Mouse (Mus musculus) kidney, embryonic 16.5 days (tissue): ENCODE measurements around the gene Erf. TPM values are rescaled to one million over a fixed set of nuclear protein-coding genes. Genes with fewer than 3 reads are reported as not detected.

ENCODE experiments used
- ATAC-seq: fragments of 200-750 bp; cut with Nextera tagmentation; 2 replicates; pipeline ENCODE4 v1.8.0; 2017; ENCODE audit warnings: moderate TSS enrichment; ENCODE audit not compliant: low FRiP score, low TSS enrichment
- H3K27ac ChIP-seq: fragments of 300-500 bp; sonication (generic); 2 replicates; pipeline ENCODE4 v1.5.1; 2014; ENCODE audit warnings: low read length
- H3K27me3 ChIP-seq: fragments of 300-500 bp; sonication (generic); 2 replicates; pipeline ENCODE4 v1.6.1; 2014; ENCODE audit warnings: low read length, control low read depth, mixed read lengths; ENCODE audit not compliant: insufficient read depth
- H3K36me3 ChIP-seq: fragments of 300-500 bp; sonication (generic); 2 replicates; pipeline ENCODE4 v1.6.1; 2014; ENCODE audit warnings: low read length, control low read depth, mixed read lengths; ENCODE audit not compliant: insufficient read depth
- H3K4me1 ChIP-seq: fragments of 300-500 bp; sonication (generic); 2 replicates; pipeline ENCODE4 v1.6.1; 2014; ENCODE audit warnings: low read length, control low read depth, mixed read lengths; ENCODE audit not compliant: insufficient read depth
- H3K4me2 ChIP-seq: fragments of 300-500 bp; sonication (generic); replicated peaks from 2 replicates; pipeline ENCODE4 v1.6.1; 2014; ENCODE audit warnings: low read depth, low read length
- H3K4me3 ChIP-seq: fragments of 300-500 bp; sonication (generic); 2 replicates; pipeline ENCODE4 v1.5.1; 2014; ENCODE audit warnings: mild to moderate bottlenecking, low read length
- H3K9ac ChIP-seq: fragments of 300-500 bp; sonication (generic); replicated peaks from 2 replicates; pipeline ENCODE4 v1.6.1; 2014; ENCODE audit warnings: low read length
- H3K9me3 ChIP-seq: fragments of 300-500 bp; sonication (generic); 2 replicates; pipeline ENCODE4 v1.6.1; 2016; ENCODE audit warnings: low read length, control low read depth
- WGBS: fragments of 180-500 bp; shearing (Covaris S2); extraction: QIAGEN DNeasy Blood & Tissue Kit; methylation state at CpG from one replicate; pipeline ENCODE4 v1.1.7; 2014; 5-methylcytosine and 5-hydroxymethylcytosine counted together
- polyA plus RNA-seq: library from polyadenylated mRNA; unstranded; fragments of >200 nt; fragmentation: Nextera tagmentation; extraction: Ambion mirVana; gene quantifications from 2 replicates; pipeline ENCODE4 v1.2.1, GENCODE M21; 2015

The Erf gene
- polyA plus RNA-seq, 1 experiment from 2014 or later, result 15.2 TPM

DNA sequence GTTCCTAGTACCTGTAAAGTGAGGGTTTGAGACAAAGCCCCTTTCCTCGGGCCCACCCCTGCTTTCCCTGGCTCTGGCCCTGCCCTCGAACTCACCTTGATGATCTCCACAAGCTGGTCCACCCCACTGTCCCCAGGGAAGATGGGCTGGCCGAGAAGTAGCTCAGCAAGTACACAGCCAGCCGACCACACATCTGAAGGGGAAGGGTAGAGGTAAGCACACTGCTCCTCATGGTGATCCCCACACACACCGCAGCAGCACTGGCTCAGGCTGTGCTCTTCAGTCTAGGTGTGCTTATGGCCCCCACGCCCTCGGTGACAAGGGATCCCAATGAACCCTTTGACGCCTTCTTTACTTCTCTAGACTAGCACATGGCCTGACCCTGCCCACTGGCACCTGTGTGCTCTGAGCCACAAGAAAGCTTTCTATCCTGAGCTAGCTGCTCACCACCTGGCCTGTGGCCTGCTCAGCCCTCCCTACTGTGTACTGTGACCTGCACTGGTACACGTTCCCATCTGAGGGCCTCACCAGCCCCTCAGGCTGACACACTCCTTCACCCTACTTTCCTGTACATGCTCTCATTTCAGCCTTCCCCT, 19.8 kb downstream of the Erf start:
- Histone ChIP-seq H3K9ac (no peak overlapping the region), H3K27ac (no peak overlapping the region), H3K4me1 (peaks cover 6% of the 10 kb centered on the region; the same call in 1 of the 2 replicates), H3K27me3 (no peaks in the 10 kb centered on the region), H3K36me3 (peaks cover 76% of the 10 kb centered on the region), H3K4me3 (no peak overlapping the region), H3K9me3 (no peaks in the 10 kb centered on the region), H3K4me2 (no peak overlapping the region)
- ATAC-seq, result no peak
- WGBS, result 84% methylated on average over 9 of the region's 9 CpGs

- no peak for ATAC-seq
- Histone ChIP-seq H3K27me3 (no peaks in the 10 kb centered on the region), H3K4me2 (no peak overlapping the region), H3K36me3 (peaks cover 87% of the 10 kb centered on the region), H3K27ac (no peak overlapping the region), H3K9ac (no peak overlapping the region), H3K4me3 (no peak overlapping the region), H3K9me3 (no peaks in the 10 kb centered on the region), H3K4me1 (no peaks in the 10 kb centered on the region)
- 90% methylated on average over 1 of the region's 1 CpGs for WGBS
Measured at GRCm38 (mm10) chr7:25227523-25228300, 22.8 kb downstream of the Erf start.

DNA sequence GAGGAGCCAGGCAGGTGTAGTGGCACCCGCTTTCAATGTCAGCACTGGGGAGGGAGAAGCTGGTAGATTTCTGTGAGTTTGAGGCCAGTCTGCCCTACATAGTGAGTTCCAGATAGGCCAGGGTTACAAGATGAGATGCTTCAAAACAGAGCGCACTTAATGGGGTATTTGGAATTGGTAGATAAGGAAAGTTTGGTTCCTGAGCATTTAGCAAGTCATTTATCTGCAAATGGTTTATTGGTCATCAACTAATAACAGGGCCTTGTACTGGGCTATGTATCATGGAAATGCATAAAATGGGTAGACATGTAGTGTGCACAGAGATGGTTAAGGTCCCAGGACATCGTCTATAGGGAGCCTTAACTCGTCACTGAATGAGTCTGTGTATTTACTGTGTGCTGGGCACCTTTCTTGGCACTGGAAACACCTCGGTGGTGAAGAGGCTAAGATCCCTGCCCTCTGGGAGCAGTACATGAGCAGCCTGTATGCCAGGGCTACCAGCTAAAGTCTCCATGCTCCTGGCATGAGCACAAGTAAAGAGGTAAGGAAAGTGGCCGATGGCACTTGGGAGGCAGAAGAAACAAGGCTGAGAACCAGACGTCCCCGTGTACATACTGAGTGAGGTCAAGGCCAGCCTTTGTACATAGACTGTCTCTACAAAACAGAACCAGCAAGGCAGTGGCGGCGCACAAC, 28.1 kb downstream of the Erf start:
- H3K4me3 ChIP-seq, result peak overlapping the region; percentile 63
- H3K4me2 ChIP-seq, result peak overlapping the region; percentile 86
- no peaks in the 10 kb centered on the region for H3K27me3 ChIP-seq
- peak overlapping the region; percentile 71 for H3K9ac ChIP-seq
- peaks cover 26% of the 10 kb centered on the region for H3K4me1 ChIP-seq
- H3K36me3 ChIP-seq, result peaks cover 38% of the 10 kb centered on the region
- no peaks in the 10 kb centered on the region for H3K9me3 ChIP-seq
- WGBS, result 90% methylated on average over 10 of the region's 10 CpGs
- no peak overlapping the region for H3K27ac ChIP-seq
- ATAC-seq, result no peak

- H3K4me2 ChIP-seq, result peak within 1 kb of the TSS; percentile 86
- H3K27me3 ChIP-seq, result no peaks in the 10 kb centered on the region
Measured at GRCm38 (mm10) chr7:25221102-25221883, 29.3 kb downstream of the Erf start, which contains the start of gene Zfp526. Zfp526 (plus strand) TSS chr7:25221425.

DNA sequence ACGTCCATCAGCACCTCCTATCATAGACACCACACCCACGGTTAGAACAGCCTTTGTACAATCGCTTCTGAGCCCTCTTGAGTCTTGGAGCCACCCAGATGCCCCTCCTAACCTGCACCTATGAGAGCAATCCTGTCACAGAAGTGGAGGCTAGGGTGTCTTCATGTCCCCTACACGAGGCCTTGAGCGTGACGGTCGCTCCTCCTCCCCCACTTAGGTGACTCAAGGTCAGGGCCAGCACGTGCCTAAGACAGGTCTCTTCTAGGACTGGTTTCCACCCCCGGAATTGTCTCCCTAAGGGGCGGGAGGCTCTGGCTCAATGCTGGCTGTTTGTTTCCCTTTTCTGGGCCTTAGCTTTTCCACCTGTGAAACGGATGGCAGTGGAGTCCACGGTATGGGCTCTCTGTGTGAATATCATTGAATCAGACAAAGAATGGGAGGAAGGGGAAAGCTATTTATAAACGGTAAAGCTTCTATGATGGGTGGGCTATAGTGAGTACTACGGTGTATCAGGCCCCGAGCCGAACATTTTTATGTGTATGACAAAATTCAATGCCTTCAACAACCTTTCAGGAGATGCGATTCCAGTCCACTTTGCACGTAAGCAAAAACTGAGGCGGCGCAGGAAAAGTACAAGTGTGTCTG, 30.0 kb downstream of the Erf start, which contains the start of gene Dedd2:
Gene Dedd2 (minus strand): TSS at position 159 of the 645 bp plus-strand sequence.
- Histone ChIP-seq H3K27me3 (no peaks in the 10 kb centered on the region), H3K4me3 (peak within 1 kb of the TSS; percentile 63), H3K4me2 (peak within 1 kb of the TSS; percentile 86), H3K27ac (peak within 1 kb of the TSS; percentile 89), H3K9me3 (no peaks in the 10 kb centered on the region), H3K36me3 (peaks cover 20% of the 10 kb centered on the region), H3K9ac (peak within 1 kb of the TSS; percentile 76), H3K4me1 (peaks cover 26% of the 10 kb centered on the region)
- WGBS, result 5% methylated on average over 20 of the region's 20 CpGs
- no peak for ATAC-seq

More at GRCm38 (mm10) chr7:25221102-25221883, 29.3 kb downstream of the Erf start, which contains the start of gene Zfp526:
- Histone ChIP-seq H3K9ac (peak within 1 kb of the TSS; percentile 71), H3K27ac (peak within 1 kb of the TSS; percentile 89), H3K36me3 (peaks cover 27% of the 10 kb centered on the region), H3K9me3 (no peaks in the 10 kb centered on the region), H3K4me3 (peak within 1 kb of the TSS; percentile 63), H3K4me1 (peaks cover 26% of the 10 kb centered on the region)
- ATAC-seq, result peak; percentile 96
- WGBS, result under 1% methylated on average over 43 of the region's 45 CpGs

DNA sequence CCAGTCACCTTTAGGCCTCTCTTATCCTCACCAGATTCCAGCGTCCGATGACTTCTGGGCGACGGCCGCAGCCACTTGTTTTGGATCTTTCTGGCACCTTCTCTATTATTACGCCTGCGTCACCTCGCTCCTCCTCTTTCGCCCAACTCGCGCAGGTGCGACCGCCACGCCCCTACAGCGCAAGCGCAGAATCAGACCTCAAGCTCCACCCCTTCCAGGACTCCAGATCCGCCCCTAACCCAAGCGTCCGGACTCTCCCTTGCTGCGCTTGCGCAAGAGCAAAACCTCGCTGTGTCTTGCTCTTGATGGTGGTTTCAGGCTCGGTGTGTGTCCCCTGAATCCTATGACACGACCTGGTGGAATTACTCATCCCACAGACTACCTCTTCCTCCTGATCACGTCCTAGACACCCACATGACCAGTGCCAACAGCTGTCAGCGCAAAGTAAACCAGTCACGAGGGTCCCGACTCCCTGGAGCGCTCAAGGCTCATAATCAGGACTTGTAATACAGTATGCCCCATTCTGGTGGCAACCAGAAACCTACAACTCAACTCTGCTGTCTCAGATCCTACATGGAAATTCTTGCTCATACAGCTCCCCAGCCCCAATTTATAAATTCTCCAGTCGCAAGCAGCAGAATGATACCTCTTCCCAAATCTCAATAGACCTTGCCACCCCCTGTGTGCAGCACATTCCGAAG, 30.7 kb downstream of the Erf start:
- H3K4me3 ChIP-seq, result peak overlapping the region; percentile 63
- no peaks in the 10 kb centered on the region for H3K27me3 ChIP-seq
- peak overlapping the region; percentile 86 for H3K4me2 ChIP-seq
- 3% methylated on average over 31 of the region's 31 CpGs for WGBS
- H3K9ac ChIP-seq, result peak overlapping the region; percentile 76
- no peaks in the 10 kb centered on the region for H3K9me3 ChIP-seq
- H3K27ac ChIP-seq, result peak overlapping the region; percentile 70
- peaks cover 13% of the 10 kb centered on the region for H3K36me3 ChIP-seq
- peak; percentile 66 for ATAC-seq
- H3K4me1 ChIP-seq, result peaks cover 26% of the 10 kb centered on the region

- Histone ChIP-seq H3K27ac (peak overlapping the region; percentile 70), H3K27me3 (no peaks in the 10 kb centered on the region), H3K4me3 (peak overlapping the region; percentile 63), H3K36me3 (peaks cover 8% of the 10 kb centered on the region), H3K4me2 (peak overlapping the region; percentile 86), H3K9me3 (no peaks in the 10 kb centered on the region), H3K9ac (peak overlapping the region; percentile 76), H3K4me1 (peaks cover 26% of the 10 kb centered on the region)
- WGBS, result under 1% methylated on average over 16 of the region's 16 CpGs
- ATAC-seq, result peak; percentile 13
Measured at GRCm38 (mm10) chr7:25219416-25219750, 31.2 kb downstream of the Erf start.

DNA sequence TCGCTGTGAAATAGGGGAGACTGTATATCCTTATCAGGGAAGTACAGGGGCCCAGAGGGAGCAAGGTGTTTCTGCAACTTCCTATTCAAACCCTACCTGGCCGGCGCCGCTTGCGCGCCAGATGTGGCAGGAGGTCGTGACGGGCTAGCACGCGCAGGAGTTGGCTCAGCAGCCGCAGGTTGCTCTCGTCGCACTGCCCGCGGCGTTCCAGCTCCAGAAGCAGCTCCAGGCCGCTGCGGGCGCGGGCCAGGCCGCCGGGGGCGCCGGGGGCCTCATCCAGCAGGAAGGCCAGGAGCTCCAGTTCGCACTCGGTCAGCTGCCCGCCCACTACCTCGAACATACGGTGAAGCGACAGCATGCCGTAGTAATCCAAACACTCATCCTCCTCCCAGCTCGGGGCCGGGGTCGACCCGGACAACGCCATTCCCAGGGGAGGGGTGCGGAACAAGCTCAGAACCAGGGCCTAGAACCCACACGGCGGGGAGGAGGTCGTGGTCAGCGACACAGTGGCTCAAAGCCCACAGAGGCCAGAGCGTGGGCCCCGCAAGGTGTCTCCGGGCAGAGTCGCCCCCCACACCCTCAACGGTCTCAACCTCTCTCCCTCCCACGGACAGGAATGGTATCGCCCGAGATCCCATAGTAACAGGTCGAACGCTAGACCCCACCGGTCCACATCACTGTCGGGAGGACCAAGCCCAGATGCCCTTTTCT, 31.7 kb downstream of the Erf start:
- WGBS, result under 1% methylated on average over 53 of the region's 53 CpGs

More for the DNA sequence above, 31.7 kb downstream of the Erf start:
- no peaks in the 10 kb centered on the region for H3K9me3 ChIP-seq
- H3K27me3 ChIP-seq, result no peaks in the 10 kb centered on the region
- 0 out of 2 replicates have a peak, but pooled peaks cover 2% of the 10 kb centered on the region for H3K36me3 ChIP-seq
- peak overlapping the region; percentile 70 for H3K27ac ChIP-seq
- H3K4me3 ChIP-seq, result peak overlapping the region; percentile 63
- peak overlapping the region; percentile 86 for H3K4me2 ChIP-seq
- peak; percentile 16; the same call in 1 of the 2 replicates for ATAC-seq
- H3K4me1 ChIP-seq, result peaks cover 26% of the 10 kb centered on the region
- H3K9ac ChIP-seq, result peak overlapping the region; percentile 76
